Comparison of ENCODE assay signal across 23 mouse cellular contexts in the genomic region with DNA sequence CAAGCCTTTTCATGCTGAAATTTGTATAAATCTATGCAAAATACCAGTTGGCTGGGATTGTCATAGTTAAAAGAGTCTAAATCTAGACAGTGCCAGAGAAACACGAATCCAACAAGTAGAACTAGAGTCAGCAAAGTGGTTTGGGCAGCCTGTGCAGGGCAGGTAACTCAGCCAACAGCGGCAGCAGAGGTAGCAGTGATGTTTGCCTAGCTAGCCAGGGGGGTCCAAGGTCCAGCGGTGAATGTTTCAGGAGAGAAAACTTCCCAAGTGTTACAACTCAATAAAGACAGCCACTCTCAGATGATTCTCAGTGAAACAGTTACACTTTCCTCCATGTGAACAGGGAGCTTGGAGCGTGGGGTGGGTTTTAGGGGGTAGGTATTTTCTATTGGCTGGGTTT.
A peak's percentile ranks its signal among the peaks of the same experiment; 100 is the strongest.
DNase-seq lines count a peak whose midpoint lies in the region; ATAC-seq and TF ChIP-seq lines count a peak whose summit lies in the region.
"Had no signal": no experiment of that assay in that cellular context is flagged by ENCODE, and none has a peak within 500 bp of the region (broad histone marks: within the 10 kb centered on the region; RNA-seq: fewer than 3 reads in every experiment).

No protein-coding gene starts in this region.

- H3K79me2 ChIP-seq in liver, adult 2 months (ENCODE audit: control insufficient read depth, insufficient read depth, low read length), result no peaks in the 10 kb centered on the region

- H3K4me3 ChIP-seq in liver, adult 2 months (ENCODE audit: insufficient read depth, low read depth, low read length), result no peak overlapping the region
- no peak overlapping the region for H3K4me3 ChIP-seq in liver, embryonic 11.5 days (ENCODE audit: low read depth, low read length)
- no peak overlapping the region for H3K4me3 ChIP-seq in intestine, embryonic 15.5 days (replicated peaks)
- H3K4me3 ChIP-seq: gastrocnemius, adult 2 months; hindbrain, embryonic 12.5 days; hindbrain, embryonic 15.5 days had no signal

- no peak for TF ChIP-seq POLR2A in liver, adult 2 months (IDR thresholded peaks at IDR 0.05; ENCODE audit: extremely low read depth, insufficient read depth, low read length)

- no peak for ATAC-seq in liver, embryonic 11.5 days (replicated peaks; ENCODE audit: low FRiP score)
- ATAC-seq in intestine, embryonic 15.5 days, result no peak
- ATAC-seq: forebrain, embryonic 14.5 days; forebrain, postnatal 0 days; Patski had no signal

- peak; percentile 17 for DNase-seq in kidney, adult 9 months
- no peak for DNase-seq in kidney, postnatal 14 days
- peak; percentile 80 for DNase-seq in liver, adult 2 months (ENCODE audit: extremely low read depth, low read depth, low spot score)
- no peak for DNase-seq in liver, embryonic 11.5 days (ENCODE audit: low spot score)
- peak; percentile 66 for DNase-seq in yolk sac, embryonic 10.5 days (ENCODE audit: low spot score)
- DNase-seq: adrenal gland, postnatal 10 days; adrenal gland, postnatal 36 days; B cell, adult 2 months; cerebellum, adult 18-20 months; cerebellum, adult 9-10 months; cerebellum, postnatal 14 days; forebrain, postnatal 0 days; gastrocnemius, adult 2 months; gastrocnemius, postnatal 14 days; heart, adult 11 months had no signal

- H3K4me2 ChIP-seq in liver, embryonic 11.5 days, result no peak overlapping the region
- no peak overlapping the region for H3K4me2 ChIP-seq in intestine, embryonic 15.5 days (replicated peaks)
- H3K4me2 ChIP-seq: heart, embryonic 11.5 days; hindbrain, embryonic 12.5 days; hindbrain, embryonic 15.5 days had no signal

- H3K27ac ChIP-seq in liver, adult 2 months (replicated peaks; ENCODE audit: insufficient read depth, low read depth, low read length), result no peak overlapping the region
- no peak overlapping the region for H3K27ac ChIP-seq in liver, embryonic 11.5 days (ENCODE audit: low read depth, low read length)
- H3K27ac ChIP-seq in intestine, embryonic 15.5 days, result no peak overlapping the region
- H3K27ac ChIP-seq: gastrocnemius, adult 2 months; hindbrain, embryonic 12.5 days; hindbrain, embryonic 15.5 days had no signal

- H3K4me1 ChIP-seq in liver, adult 2 months (ENCODE audit: control insufficient read depth, insufficient read depth, low read length), result 0 out of 2 replicates have a peak, but pooled peaks cover 2% of the 10 kb centered on the region
- no peaks in the 10 kb centered on the region for H3K4me1 ChIP-seq in liver, embryonic 11.5 days (replicated peaks; ENCODE audit: control insufficient read depth, insufficient read depth, low read length)
- H3K4me1 ChIP-seq in intestine, embryonic 15.5 days (replicated peaks), result no peaks in the 10 kb centered on the region
- H3K4me1 ChIP-seq: hindbrain, embryonic 12.5 days; hindbrain, embryonic 15.5 days had no signal

- no peaks in the 10 kb centered on the region for H3K9me3 ChIP-seq in liver, embryonic 11.5 days (ENCODE audit: control insufficient read depth, low read length)
- no peaks in the 10 kb centered on the region for H3K9me3 ChIP-seq in intestine, embryonic 15.5 days
- H3K9me3 ChIP-seq: G1E; hindbrain, embryonic 12.5 days; hindbrain, embryonic 15.5 days had no signal

- H3K27me3 ChIP-seq in liver, adult 2 months (ENCODE audit: control insufficient read depth, insufficient read depth, low read length), result no peaks in the 10 kb centered on the region
- no peaks in the 10 kb centered on the region for H3K27me3 ChIP-seq in liver, embryonic 11.5 days (replicated peaks; ENCODE audit: control insufficient read depth, insufficient read depth, low read length)
- H3K27me3 ChIP-seq in intestine, embryonic 15.5 days (replicated peaks), result no peaks in the 10 kb centered on the region
- H3K27me3 ChIP-seq: CH12.LX; hindbrain, embryonic 12.5 days; hindbrain, embryonic 15.5 days; Patski had no signal

- H3K36me3 ChIP-seq in liver, adult 2 months (ENCODE audit: control insufficient read depth, insufficient read depth, low read length), result no peaks in the 10 kb centered on the region
- no peaks in the 10 kb centered on the region for H3K36me3 ChIP-seq in liver, embryonic 11.5 days (ENCODE audit: control insufficient read depth, insufficient read depth, low read length)
- H3K36me3 ChIP-seq in intestine, embryonic 15.5 days, result no peaks in the 10 kb centered on the region
- H3K36me3 ChIP-seq: G1E; hindbrain, embryonic 12.5 days; hindbrain, embryonic 15.5 days had no signal

- TF ChIP-seq CTCF in liver, adult 2 months (IDR thresholded peaks at IDR 0.05; ENCODE audit: low read depth, low read length), result no peak

- H3K9ac ChIP-seq in liver, adult 2 months (ENCODE audit: low read depth, low read length), result no peak overlapping the region
- H3K9ac ChIP-seq in liver, embryonic 11.5 days (ENCODE audit: low read depth, low read length), result no peak overlapping the region
- H3K9ac ChIP-seq in intestine, embryonic 15.5 days, result no peak overlapping the region
- H3K9ac ChIP-seq: forebrain, postnatal 0 days; hindbrain, embryonic 12.5 days; hindbrain, embryonic 15.5 days had no signal

- WGBS in liver, adult 2 months, result 36% methylated on average over 4 of the region's 4 CpGs
- WGBS in liver, embryonic 11.5 days, result 77% methylated on average over 4 of the region's 4 CpGs
- WGBS in intestine, embryonic 15.5 days, result 62% methylated on average over 4 of the region's 4 CpGs

Comparison
In these comparisons a context has a peak if more than half of its experiments do, and no peak if none do; other contexts are left out.
1. DNase-seq: peak in kidney, adult 9 months (single experiment), liver, adult 2 months (single experiment) and yolk sac, embryonic 10.5 days (single experiment); none in kidney, postnatal 14 days (single experiment) and liver, embryonic 11.5 days (single experiment).